Mouse (Mus musculus) embryonic facial prominence, embryonic 14.5 days (tissue): ENCODE results near the gene Dalrd3. TPM values are rescaled to one million over a fixed set of nuclear protein-coding genes. Genes with fewer than 3 reads are reported as not detected.

Source experiments
- ATAC-seq: fragments of 200-750 bp; cut with Nextera tagmentation; 2 replicates; pipeline ENCODE4 v1.8.0; 2017; ENCODE audit warnings: low read depth, moderate number of reproducible peaks, moderate TSS enrichment
- DNase-seq: peaks from one replicate; pipeline ENCODE4 v3.0.0-alpha.2; 2015; ENCODE audit warnings: low spot score
- H3K27ac ChIP-seq: fragments of 300-500 bp; sonication (generic); replicated peaks from 2 replicates; pipeline ENCODE4 v1.5.1; 2014; ENCODE audit warnings: low read depth, mild to moderate bottlenecking, low read length, moderate library complexity
- H3K27me3 ChIP-seq: fragments of 300-500 bp; sonication (generic); replicated peaks from 2 replicates; pipeline ENCODE4 v1.6.1; 2014; ENCODE audit warnings: low read length; ENCODE audit not compliant: control insufficient read depth, insufficient read depth
- H3K36me3 ChIP-seq: fragments of 300-500 bp; sonication (generic); 2 replicates; pipeline ENCODE4 v1.6.1; 2014; ENCODE audit warnings: low read length, mixed read lengths; ENCODE audit not compliant: control insufficient read depth, insufficient read depth
- H3K4me1 ChIP-seq: fragments of 300-500 bp; sonication (generic); 2 replicates; pipeline ENCODE4 v1.6.1; 2014; ENCODE audit warnings: antibody characterized with exemption, low read length; ENCODE audit not compliant: control insufficient read depth, insufficient read depth
- H3K4me2 ChIP-seq: fragments of 300-500 bp; sonication (generic); 2 replicates; pipeline ENCODE4 v1.6.1; 2014; ENCODE audit warnings: low read depth, mild to moderate bottlenecking, low read length, moderate library complexity, mixed read lengths
- H3K4me3 ChIP-seq: fragments of 300-500 bp; sonication (generic); 2 replicates; pipeline ENCODE4 v1.5.1; 2014; ENCODE audit warnings: low read depth, mild to moderate bottlenecking, low read length
- H3K9ac ChIP-seq: fragments of 300-500 bp; sonication (generic); 2 replicates; pipeline ENCODE4 v1.6.1; 2014; ENCODE audit warnings: low read depth, mild to moderate bottlenecking, low read length, moderate library complexity, mixed read lengths
- H3K9me3 ChIP-seq: fragments of 300-500 bp; sonication (generic); 2 replicates; pipeline ENCODE4 v1.6.1; 2016; ENCODE audit warnings: low read length; ENCODE audit not compliant: control insufficient read depth
- WGBS: fragments of 180-500 bp; shearing (Covaris S2); extraction: QIAGEN DNeasy Blood & Tissue Kit; methylation state at CpG from one replicate; pipeline ENCODE4 v1.1.7; 2014; 5-methylcytosine and 5-hydroxymethylcytosine counted together
- polyA plus RNA-seq: library from polyadenylated mRNA; unstranded; fragments of >200 nt; fragmentation: Nextera tagmentation; extraction: Ambion mirVana; gene quantifications from 2 replicates; pipeline ENCODE4 v1.2.1, GENCODE M21; 2014

The Dalrd3 gene
- polyA plus RNA-seq, 1 experiment from 2014 or later, result 120 TPM

DNA sequence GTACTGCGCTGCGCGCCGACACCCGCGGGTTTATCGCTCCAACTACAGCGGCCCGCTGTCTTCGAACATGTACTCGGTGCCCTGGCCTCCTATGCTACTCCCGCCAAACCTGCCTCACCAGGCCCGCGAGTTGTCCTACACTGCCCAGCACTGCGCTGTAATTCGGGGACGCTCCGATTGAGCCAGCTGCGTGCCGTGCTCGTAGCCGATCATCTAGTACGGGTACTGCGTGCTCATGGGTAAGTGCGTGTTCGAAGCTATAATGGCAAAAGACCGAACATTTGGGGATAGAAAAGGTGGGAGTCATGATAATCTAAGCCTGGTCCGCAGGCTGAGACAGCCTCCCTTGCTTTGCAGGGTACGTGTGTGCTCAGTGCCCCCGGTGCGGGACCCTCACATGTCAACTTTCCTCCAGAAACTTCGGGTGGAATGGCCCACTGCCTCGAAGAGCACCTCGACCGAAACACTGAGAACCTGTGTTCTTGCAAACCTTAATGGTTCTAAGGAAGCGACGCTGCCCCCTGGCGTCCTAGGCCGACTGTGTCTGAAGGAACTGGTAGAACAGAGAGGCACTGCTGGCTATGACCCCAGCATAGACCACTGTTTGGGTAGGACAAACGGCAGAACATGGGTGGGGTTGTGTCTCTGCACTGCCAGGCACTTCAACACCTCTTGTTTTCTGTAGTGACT is 666 bp downstream of the Dalrd3 start:
- H3K27me3 ChIP-seq, result no peaks in the 10 kb centered on the region
- H3K27ac ChIP-seq, result peak overlapping the region; percentile 70
- 2% methylated on average over 39 of the region's 40 CpGs for WGBS
- H3K9ac ChIP-seq, result peak overlapping the region; percentile 68
- H3K36me3 ChIP-seq, result peaks cover 51% of the 10 kb centered on the region
- ATAC-seq (no peak), DNase-seq (peak; percentile 91)
- H3K9me3 ChIP-seq, result no peaks in the 10 kb centered on the region
- H3K4me1 ChIP-seq, result peaks cover 23% of the 10 kb centered on the region
- H3K4me3 ChIP-seq, result peak overlapping the region; percentile 66
- peak overlapping the region; percentile 98 for H3K4me2 ChIP-seq

DNA sequence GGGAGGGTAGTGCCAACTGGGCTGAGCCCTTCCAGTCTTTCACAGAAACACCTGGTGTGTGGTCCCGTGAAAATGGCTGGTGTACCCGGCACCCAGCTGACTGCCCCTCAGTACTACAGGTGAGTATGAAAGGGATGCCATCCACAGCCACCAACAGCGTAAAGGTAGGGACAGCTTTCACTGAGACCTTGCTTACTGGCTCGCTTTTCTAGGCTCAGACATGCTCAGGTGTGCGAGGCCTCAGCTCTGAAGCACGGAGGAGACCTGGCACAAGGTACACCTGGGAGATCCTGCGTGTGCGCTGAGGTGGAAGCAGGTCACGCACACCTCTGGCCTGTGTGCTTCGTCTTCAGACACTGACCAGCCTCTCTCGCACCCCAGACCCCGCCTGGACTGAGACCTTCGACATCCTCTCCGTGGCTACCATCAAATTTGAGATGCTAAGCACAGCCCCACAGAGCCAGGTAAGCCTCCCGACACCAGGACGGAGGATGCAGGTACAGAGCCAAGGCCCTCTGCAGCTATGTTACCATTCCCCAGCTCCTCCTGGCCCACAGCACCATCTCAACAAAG is 1.8 kb downstream of the Dalrd3 start:
- Histone ChIP-seq H3K9me3 (no peaks in the 10 kb centered on the region), H3K9ac (no peak overlapping the region), H3K4me3 (no peak overlapping the region), H3K4me2 (no peak overlapping the region), H3K27ac (no peak overlapping the region), H3K4me1 (peaks cover 18% of the 10 kb centered on the region), H3K27me3 (no peaks in the 10 kb centered on the region), H3K36me3 (peaks cover 55% of the 10 kb centered on the region)
- 91% methylated on average over 16 of the region's 16 CpGs for WGBS
- DNase-seq, result no peak
- no peak for ATAC-seq

DNA sequence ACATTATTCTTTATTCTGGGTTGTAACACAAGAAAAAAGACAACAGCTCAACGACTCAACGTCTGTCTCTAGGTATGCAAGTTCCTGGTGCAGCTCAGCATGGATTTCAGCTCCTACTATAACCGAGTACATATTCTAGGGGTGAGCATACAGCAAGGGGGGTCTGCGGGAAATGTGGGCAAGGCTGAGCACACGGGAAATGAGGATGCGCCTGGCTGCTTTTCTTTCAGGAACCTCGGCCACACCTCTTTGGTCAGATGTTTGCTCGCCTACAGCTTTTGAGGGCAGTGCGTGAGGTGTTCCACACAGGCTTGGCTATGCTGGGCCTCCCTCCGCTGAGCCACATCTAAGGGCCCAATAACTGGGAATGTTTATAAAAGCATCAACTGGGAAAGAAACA is 2.6 kb downstream of the Dalrd3 start:
- ATAC-seq (no peak), DNase-seq (no peak)
- Histone ChIP-seq H3K9ac (no peak overlapping the region), H3K4me2 (no peak overlapping the region), H3K4me1 (peaks cover 26% of the 10 kb centered on the region), H3K27ac (no peak overlapping the region), H3K36me3 (peaks cover 56% of the 10 kb centered on the region), H3K9me3 (no peaks in the 10 kb centered on the region), H3K4me3 (no peak overlapping the region), H3K27me3 (no peaks in the 10 kb centered on the region)
- 79% methylated on average over 10 of the region's 10 CpGs for WGBS

DNA sequence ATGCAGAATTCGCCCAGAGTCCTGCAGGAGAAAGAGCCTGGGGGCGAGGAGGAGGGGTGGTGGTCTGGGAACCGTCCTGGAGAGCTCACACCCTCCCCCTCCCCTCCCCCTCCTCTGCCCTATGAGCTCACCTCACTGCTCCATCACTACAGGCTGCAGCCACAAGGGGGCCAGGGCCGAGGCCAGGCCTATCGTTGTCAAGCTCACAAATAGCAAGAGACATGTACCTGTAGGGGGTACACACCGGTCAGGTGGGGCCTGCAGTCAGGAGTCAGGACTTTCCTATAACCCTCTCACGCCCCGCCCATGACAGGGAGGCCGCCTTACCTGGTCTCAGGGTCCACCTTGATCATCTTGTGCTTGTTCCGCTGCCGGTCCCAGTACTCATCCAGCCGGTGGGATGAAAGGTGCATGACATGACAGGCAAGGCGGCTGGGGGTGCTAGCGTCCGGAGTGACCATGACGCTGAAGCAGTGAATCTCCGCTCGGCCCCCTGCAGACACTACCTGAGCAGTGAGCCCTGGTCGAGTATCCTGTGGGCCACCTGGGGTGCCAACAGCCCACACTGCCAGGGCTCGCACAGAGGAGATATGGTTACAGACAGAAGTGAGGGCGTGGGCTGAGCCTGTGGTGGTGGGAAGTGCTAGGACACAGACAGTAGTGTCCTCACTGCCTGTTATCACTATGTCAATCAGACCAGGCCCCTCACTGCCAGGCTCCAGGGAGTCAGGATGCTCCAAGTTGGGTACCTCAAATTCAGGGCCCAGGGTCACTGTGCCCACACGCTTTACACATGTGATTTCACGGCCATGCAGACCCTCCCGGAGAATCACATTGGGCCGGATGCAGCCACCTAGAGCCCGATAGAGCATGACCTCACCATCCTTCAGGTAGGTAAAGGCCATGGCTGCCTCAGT is 4.3 kb downstream of the Dalrd3 start:
- Histone ChIP-seq H3K4me2 (no peak overlapping the region), H3K27ac (no peak overlapping the region), H3K9me3 (no peaks in the 10 kb centered on the region), H3K4me1 (peaks cover 20% of the 10 kb centered on the region), H3K36me3 (peaks cover 56% of the 10 kb centered on the region), H3K4me3 (no peak overlapping the region), H3K9ac (no peak overlapping the region), H3K27me3 (no peaks in the 10 kb centered on the region)
- 59% methylated on average over 25 of the region's 26 CpGs for WGBS
- no peak for ATAC-seq
- peak; percentile 58 for DNase-seq

DNA sequence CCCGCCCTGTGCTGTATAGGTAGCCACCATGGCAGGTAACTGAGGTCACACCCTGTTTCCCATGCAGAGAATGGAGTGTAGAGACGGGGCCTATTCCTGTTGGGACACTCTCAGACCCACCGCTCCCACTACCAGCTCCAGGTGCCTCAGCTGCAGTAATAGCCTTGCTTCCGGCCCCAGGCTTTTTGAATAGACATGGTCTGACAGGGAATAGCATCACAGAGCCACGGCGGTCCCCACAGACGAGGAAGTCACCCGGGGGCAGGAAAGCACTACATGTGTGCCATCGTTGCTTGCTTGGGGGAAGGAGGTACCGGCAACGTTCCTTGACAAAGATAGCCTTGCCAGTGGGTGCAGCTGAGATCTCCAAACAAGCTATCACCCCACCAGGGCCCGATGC is 5.2 kb downstream of the Dalrd3 start:
- Histone ChIP-seq H3K27ac (no peak overlapping the region), H3K4me2 (no peak overlapping the region), H3K27me3 (no peaks in the 10 kb centered on the region), H3K4me1 (peaks cover 23% of the 10 kb centered on the region), H3K9me3 (no peaks in the 10 kb centered on the region), H3K36me3 (peaks cover 56% of the 10 kb centered on the region), H3K9ac (no peak overlapping the region), H3K4me3 (no peak overlapping the region)
- DNase-seq, result no peak
- WGBS, result 88% methylated on average over 12 of the region's 12 CpGs
- ATAC-seq, result no peak

DNA sequence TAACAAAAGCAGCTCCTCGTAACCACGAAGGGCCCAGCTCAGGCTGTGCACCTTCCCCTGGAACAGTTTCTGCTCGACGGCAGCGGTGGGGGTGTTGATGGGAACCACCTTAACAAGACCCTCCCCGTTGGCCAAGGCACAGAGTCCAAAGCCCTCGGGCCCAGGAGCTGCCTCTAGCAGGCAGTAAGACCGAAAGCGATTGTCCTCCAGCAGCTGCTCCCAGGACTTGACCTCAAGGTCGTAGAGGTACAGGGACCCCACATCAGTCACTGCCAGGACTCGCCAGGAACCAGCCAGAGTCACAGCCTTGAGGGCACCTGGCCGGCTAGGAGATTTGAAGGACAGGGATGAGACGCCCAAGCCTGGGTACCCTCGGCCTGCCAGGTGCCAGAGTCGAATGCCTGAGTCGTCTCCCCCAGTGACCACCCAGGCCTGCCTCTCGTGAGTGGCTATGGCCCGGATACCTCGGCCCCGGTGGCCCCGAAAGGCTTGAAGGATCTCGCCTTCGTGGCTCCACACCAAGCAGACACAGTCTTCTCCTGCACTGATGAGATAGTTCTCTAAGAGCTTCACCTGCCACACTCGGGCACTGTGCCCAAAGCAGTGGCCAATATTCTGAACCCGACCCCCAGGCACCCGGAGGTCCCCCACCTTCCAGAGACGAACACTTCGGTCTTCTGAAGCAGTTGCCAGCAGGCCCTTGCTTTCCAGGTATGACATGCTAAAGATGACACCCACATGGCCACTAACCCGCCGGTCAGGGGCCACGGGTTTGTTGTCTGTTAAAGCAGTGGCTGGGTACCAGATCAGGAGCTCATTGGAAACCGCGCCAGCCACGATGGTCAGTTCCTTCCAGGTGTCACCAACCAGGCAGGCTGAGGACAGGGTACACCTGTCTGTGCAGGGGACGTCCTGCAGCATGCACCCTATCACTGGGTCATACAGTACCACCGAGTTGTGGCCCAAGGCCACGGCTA is 5.9 kb downstream of the Dalrd3 start:
- ATAC-seq (no peak), DNase-seq (no peak)
- H3K9ac ChIP-seq, result no peak overlapping the region
- H3K27me3 ChIP-seq, result no peaks in the 10 kb centered on the region
- no peak overlapping the region for H3K4me3 ChIP-seq
- H3K36me3 ChIP-seq, result peaks cover 55% of the 10 kb centered on the region
- H3K27ac ChIP-seq, result no peak overlapping the region
- 87% methylated on average over 37 of the region's 37 CpGs for WGBS
- H3K9me3 ChIP-seq, result no peaks in the 10 kb centered on the region
- H3K4me2 ChIP-seq, result no peak overlapping the region
- H3K4me1 ChIP-seq, result peaks cover 18% of the 10 kb centered on the region

DNA sequence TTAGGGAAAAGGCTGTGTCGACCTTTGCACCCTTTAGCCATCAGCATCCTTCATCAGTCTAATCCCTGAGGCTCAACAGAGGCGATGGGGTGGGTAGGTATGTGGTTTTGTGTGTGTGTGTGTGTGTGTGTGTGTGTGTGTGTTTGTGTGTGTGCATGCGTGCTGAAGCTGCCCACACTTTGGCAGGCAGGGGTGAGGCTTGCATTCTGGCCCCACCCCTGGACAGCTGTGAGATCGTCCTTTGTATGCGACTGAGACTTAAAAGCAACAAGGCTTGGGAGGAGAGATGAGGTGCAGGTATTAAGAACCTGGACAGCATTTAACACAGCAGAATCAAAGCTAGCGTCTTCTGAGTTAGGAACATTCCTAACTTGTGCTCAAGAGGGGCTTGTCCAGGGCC is 7.3 kb downstream of the Dalrd3 start:
- Histone ChIP-seq H3K9me3 (no peaks in the 10 kb centered on the region), H3K27ac (no peak overlapping the region), H3K4me3 (peak overlapping the region; percentile 68), H3K9ac (peak overlapping the region; percentile 91; the same call in 1 of the 2 replicates), H3K27me3 (no peaks in the 10 kb centered on the region), H3K4me2 (peak overlapping the region; percentile 86), H3K4me1 (peaks cover 18% of the 10 kb centered on the region), H3K36me3 (peaks cover 41% of the 10 kb centered on the region)
- WGBS, result 28% methylated on average over 6 of the region's 6 CpGs
- DNase-seq (no peak), ATAC-seq (no peak)
